Mouse (Mus musculus) neural tube, embryonic 11.5 days (tissue): ENCODE measurements around the gene Commd3. TPM values are rescaled to one million over a fixed set of nuclear protein-coding genes. Genes with fewer than 3 reads are reported as not detected.

ENCODE experiments used
- ATAC-seq: fragments of 200-750 bp; cut with Nextera tagmentation; 2 replicates; pipeline ENCODE4 v1.8.0; 2017; ENCODE audit warnings: moderate number of reproducible peaks, mild to moderate bottlenecking, moderate TSS enrichment, moderate library complexity; ENCODE audit not compliant: insufficient read depth, low FRiP score, low TSS enrichment
- DNase-seq: peaks from one replicate; pipeline ENCODE4 v3.0.0-alpha.2; 2015; ENCODE audit warnings: low spot score
- H3K27ac ChIP-seq: fragments of 300-500 bp; sonication (generic); 2 replicates; pipeline ENCODE4 v1.5.1; 2014; ENCODE audit warnings: low read depth, mild to moderate bottlenecking, low read length
- H3K27me3 ChIP-seq: fragments of 300-500 bp; sonication (generic); 2 replicates; pipeline ENCODE4 v1.6.1; 2014; ENCODE audit warnings: mild to moderate bottlenecking, low read length, mixed read lengths; ENCODE audit not compliant: control insufficient read depth, insufficient read depth
- H3K36me3 ChIP-seq: fragments of 300-500 bp; sonication (generic); 2 replicates; pipeline ENCODE4 v1.6.1; 2014; ENCODE audit warnings: mild to moderate bottlenecking, low read length, moderate library complexity, mixed read lengths; ENCODE audit not compliant: control insufficient read depth, insufficient read depth
- H3K4me1 ChIP-seq: fragments of 300-500 bp; sonication (generic); 2 replicates; pipeline ENCODE4 v1.6.1; 2014; ENCODE audit warnings: low read length, mixed read lengths; ENCODE audit not compliant: control insufficient read depth, insufficient read depth
- H3K4me2 ChIP-seq: fragments of 300-500 bp; sonication (generic); 2 replicates; pipeline ENCODE4 v1.6.1; 2014; ENCODE audit warnings: low read depth, mild to moderate bottlenecking, moderate library complexity
- H3K4me3 ChIP-seq: fragments of 300-500 bp; sonication (generic); 2 replicates; pipeline ENCODE4 v1.5.1; 2014; ENCODE audit warnings: low read depth, low read length
- H3K9ac ChIP-seq: fragments of 300-500 bp; sonication (generic); 2 replicates; pipeline ENCODE4 v1.6.1; 2014; ENCODE audit warnings: mild to moderate bottlenecking, low read length
- H3K9me3 ChIP-seq: fragments of 300-500 bp; sonication (generic); 2 replicates; pipeline ENCODE4 v1.6.1; 2016; ENCODE audit warnings: low read length; ENCODE audit not compliant: control insufficient read depth
- WGBS: fragments of 180-500 bp; shearing (Covaris S2); extraction: QIAGEN DNeasy Blood & Tissue Kit; methylation state at CpG from one replicate; pipeline ENCODE4 v1.1.7; 2014; 5-methylcytosine and 5-hydroxymethylcytosine counted together
- polyA plus RNA-seq: library from polyadenylated mRNA; unstranded; fragments of >200 nt; fragmentation: Nextera tagmentation; extraction: Ambion mirVana; gene quantifications from 2 replicates; pipeline ENCODE4 v1.2.1, GENCODE M21; 2014

The Commd3 gene
- polyA plus RNA-seq, 1 experiment from 2014 or later = 145 TPM

DNA sequence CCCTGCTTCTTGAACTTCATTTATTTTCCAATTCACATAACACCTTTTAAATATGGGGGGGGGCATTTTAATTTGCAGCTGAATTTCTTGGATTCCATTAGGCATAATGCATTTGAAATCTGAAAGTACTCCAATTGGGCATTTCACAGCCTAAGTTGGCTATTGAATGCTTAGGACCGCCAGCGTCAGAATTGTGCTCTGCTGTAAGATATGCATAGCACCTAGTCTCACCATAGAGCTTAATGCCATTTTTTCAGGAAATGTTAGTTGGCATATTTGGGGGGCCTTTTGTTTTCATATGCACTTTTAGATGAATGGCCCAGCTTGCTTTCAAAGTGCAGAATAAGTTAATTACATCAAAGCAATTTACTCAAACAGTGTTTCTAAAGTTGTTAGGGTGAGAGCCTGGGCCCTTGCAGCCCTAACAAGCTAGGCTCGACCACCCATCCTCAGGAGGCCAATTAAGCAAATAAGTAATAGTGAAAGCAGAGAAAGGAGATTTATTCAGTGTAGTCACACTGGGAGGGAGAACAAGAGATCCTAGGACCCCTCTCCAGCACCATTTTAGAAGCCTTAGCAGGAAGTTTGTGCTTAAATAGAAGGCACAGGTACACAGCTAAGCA lies 50.1 kb downstream of the Commd3 start:
- ATAC-seq (no peak), DNase-seq (no peak)
- Histone ChIP-seq H3K9me3 (no peaks in the 10 kb centered on the region), H3K9ac (no peak overlapping the region), H3K4me1 (no peaks in the 10 kb centered on the region), H3K27ac (no peak overlapping the region), H3K4me2 (no peak overlapping the region), H3K36me3 (no peaks in the 10 kb centered on the region), H3K27me3 (no peaks in the 10 kb centered on the region), H3K4me3 (no peak overlapping the region)
- WGBS = 49% methylated on average over 3 of the region's 3 CpGs

DNA sequence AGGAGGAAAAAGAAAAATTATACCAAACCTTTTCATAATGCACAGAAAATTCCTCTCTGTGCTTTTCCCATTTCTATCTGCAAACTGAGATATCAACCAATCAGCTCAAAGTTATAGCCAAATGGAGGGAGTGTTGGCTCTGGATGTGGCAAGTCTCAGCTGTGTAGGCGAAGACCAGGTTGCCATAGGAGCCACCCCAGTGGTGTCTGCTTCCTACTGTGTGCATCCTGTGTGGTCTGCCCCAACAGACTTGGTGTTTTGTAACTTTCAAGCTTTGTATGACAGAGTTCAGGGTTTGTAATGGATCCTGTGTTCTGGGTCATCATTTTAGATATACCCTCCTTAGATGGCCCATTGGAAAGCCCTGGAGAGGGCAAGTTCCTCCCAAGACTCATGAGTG lies 52.3 kb downstream of the Commd3 start:
- Histone ChIP-seq H3K4me2 (no peak overlapping the region), H3K9me3 (no peaks in the 10 kb centered on the region), H3K27me3 (no peaks in the 10 kb centered on the region), H3K4me3 (no peak overlapping the region), H3K9ac (no peak overlapping the region), H3K27ac (no peak overlapping the region), H3K36me3 (no peaks in the 10 kb centered on the region), H3K4me1 (no peaks in the 10 kb centered on the region)
- ATAC-seq (no peak), DNase-seq (no peak)
- WGBS = 96% methylated on average over 1 of the region's 1 CpGs

Other genes starting within 250 kb of the Commd3 start
- gene Bmi1, start 4.6 kb downstream of the Commd3 start, polyA plus RNA-seq = 37.5 and 43.8 TPM in 2 replicates
- 0.21 and 0.37 TPM in 2 replicates for gene Spag6, start 21.6 kb downstream of the Commd3 start, polyA plus RNA-seq